ENCODE assay signal across 9 mouse cellular contexts in the genomic region with DNA sequence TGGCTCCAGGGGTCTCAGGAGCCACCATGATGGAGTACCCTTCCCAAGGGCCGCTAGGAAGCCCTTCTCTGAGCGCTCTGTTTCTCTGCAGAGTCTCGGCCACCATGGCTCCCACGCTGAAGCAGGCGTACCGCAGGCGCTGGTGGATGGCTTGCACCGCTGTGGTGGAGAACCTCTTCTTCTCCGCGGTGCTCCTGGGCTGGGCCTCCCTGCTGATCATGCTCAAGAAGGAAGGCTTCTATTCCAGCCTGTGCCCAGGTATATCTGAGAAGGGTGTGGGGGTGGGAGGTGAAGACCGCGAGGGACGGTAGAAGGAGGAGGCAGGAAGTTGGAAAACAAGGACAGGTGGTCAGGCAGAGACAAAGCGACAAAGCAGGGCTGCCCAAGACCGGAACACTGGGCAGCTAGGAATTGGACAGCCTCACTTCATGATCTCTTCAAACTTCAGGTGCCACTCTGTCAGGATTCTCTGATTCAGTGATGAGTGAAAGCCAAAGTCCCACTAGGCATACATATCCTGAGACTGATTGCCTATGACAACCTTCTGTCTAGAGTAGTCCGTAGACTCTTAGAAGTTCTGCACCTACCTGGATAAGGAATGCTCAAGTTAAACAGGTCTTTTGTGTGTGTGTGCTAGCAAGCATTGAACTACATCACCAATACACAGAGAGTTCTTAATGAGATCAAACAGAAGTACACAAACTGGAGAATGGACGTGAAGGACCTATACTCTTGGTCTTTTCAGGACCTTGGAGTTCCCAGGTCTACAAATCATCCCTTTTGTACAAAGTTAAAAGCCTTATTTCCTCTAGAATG. TPM values are rescaled to one million over a fixed set of nuclear protein-coding genes. Genes with fewer than 3 reads are reported as not detected.
DNase-seq lines count a peak whose midpoint lies in the region; ATAC-seq and TF ChIP-seq lines count a peak whose summit lies in the region.
"Had no signal": no experiment of that assay in that cellular context is flagged by ENCODE, and none has a peak within 500 bp of the region (broad histone marks: within the 10 kb centered on the region; RNA-seq: fewer than 3 reads in every experiment).

No protein-coding gene starts in this region.

- TF ChIP-seq CTCF in CH12.LX (conservative IDR thresholded peaks at IDR 0.05 in 1 of 2, IDR thresholded peaks at IDR 0.05 in 1 of 2; ENCODE audit: low read depth in 2 of 2, low read length in 2 of 2): no peak
- TF ChIP-seq CTCF in liver, embryonic 14.5 days (IDR thresholded peaks at IDR 0.05; ENCODE audit: low read depth): no peak

- intact Hi-C loops in left cerebral cortex, postnatal 14 days (cut with DNase I): no loop called here

- in situ Hi-C loops in CH12.LX (cut with MboI; ENCODE audit: low pct_ligation_motif_present, low pct_unique_long_range_greater_than_20kb, low sequenced_read_pairs): no loop called here

- 6% methylated on average over 17 of the region's 17 CpGs for WGBS in forebrain, embryonic 16.5 days
- WGBS in liver, embryonic 14.5 days (ENCODE audit: insufficient replicate concordance): 2% methylated on average over 17 of the region's 17 CpGs

- no peak for TF ChIP-seq RAD21 in CH12.LX (IDR thresholded peaks at IDR 0.05; ENCODE audit: low read depth, low read length)

- peak overlapping the region; percentile 46 for H3K4me2 ChIP-seq in CH12.LX (ENCODE audit: insufficient read depth, low read depth, poor library complexity, severe bottlenecking)
- H3K4me2 ChIP-seq in forebrain, embryonic 16.5 days (ENCODE audit: low read length): peak overlapping the region; percentile 83
- H3K4me2 ChIP-seq in liver, embryonic 14.5 days (ENCODE audit: low read depth): peak overlapping the region; percentile 99

- no peaks in the 10 kb centered on the region for H3K27me3 ChIP-seq in CH12.LX (replicated peaks)
- H3K27me3 ChIP-seq in forebrain, embryonic 16.5 days (replicated peaks; ENCODE audit: control insufficient read depth, insufficient read depth, low read length): peaks cover 24% of the 10 kb centered on the region
- no peaks in the 10 kb centered on the region for H3K27me3 ChIP-seq in liver, embryonic 14.5 days (ENCODE audit: control insufficient read depth, insufficient read depth, low read length)

- no peak for TF ChIP-seq EP300 in CH12.LX (IDR thresholded peaks at IDR 0.05; ENCODE audit: low read length)
- no peak for TF ChIP-seq EP300 in liver, embryonic 14.5 days (IDR thresholded peaks at IDR 0.05; ENCODE audit: low read depth)

- peak; percentile 27 for DNase-seq in embryo, embryonic 11 days
- DNase-seq in embryo, embryonic 9.5 days (ENCODE audit: extremely low spot score): no peak
- no peak for DNase-seq in CH12.LX (ENCODE audit: extremely low read depth)
- DNase-seq in liver, embryonic 14.5 days (ENCODE audit: low read depth in 3 of 3, low spot score in 3 of 3): no peak
- no peak for DNase-seq in left cerebral cortex, postnatal 14 days (ENCODE audit: low spot score in 2 of 2)
- DNase-seq in right cerebral cortex, adult 18-20 months: no peak
- no peak for DNase-seq in layer of hippocampus, adult 8-10 months (ENCODE audit: low spot score in 2 of 2)

- peaks cover 7% of the 10 kb centered on the region for H3K9me3 ChIP-seq in CH12.LX (replicated peaks; ENCODE audit: low read length)
- no peaks in the 10 kb centered on the region for H3K9me3 ChIP-seq in forebrain, embryonic 16.5 days (ENCODE audit: control insufficient read depth, low read length)
- no peaks in the 10 kb centered on the region for H3K9me3 ChIP-seq in liver, embryonic 14.5 days (ENCODE audit: control insufficient read depth, low read length)

- no peaks in the 10 kb centered on the region for H3K79me2 ChIP-seq in CH12.LX (replicated peaks; ENCODE audit: control insufficient read depth, extremely low read depth, insufficient read depth, poor library complexity, severe bottlenecking)

- H3K4me3 ChIP-seq in CH12.LX (replicated peaks in 1 of 3; ENCODE audit: low read depth in 2 of 3, low read length in 2 of 3, poor library complexity in 1 of 3): peak overlapping the region in 1 of 3 experiments; percentile 56
- peak overlapping the region; percentile 49 for H3K4me3 ChIP-seq in forebrain, embryonic 16.5 days (replicated peaks; ENCODE audit: low read length)
- H3K4me3 ChIP-seq in liver, embryonic 14.5 days (ENCODE audit: insufficient read depth in 1 of 2, low read depth in 2 of 2, low read length in 2 of 2): peak overlapping the region; percentile 88 to 97

- H3K36me3 ChIP-seq in CH12.LX (replicated peaks in 1 of 2; ENCODE audit: control insufficient read depth in 1 of 2, insufficient read depth in 1 of 2, low read length in 1 of 2): no peaks in the 10 kb centered on the region
- no peaks in the 10 kb centered on the region for H3K36me3 ChIP-seq in forebrain, embryonic 16.5 days (ENCODE audit: control insufficient read depth, insufficient read depth)
- peaks cover 52% of the 10 kb centered on the region for H3K36me3 ChIP-seq in liver, embryonic 14.5 days (replicated peaks; ENCODE audit: control insufficient read depth, insufficient read depth, low read depth)

- H3K27ac ChIP-seq in CH12.LX (ENCODE audit: insufficient read depth, low read depth): no peak overlapping the region
- H3K27ac ChIP-seq in forebrain, embryonic 16.5 days (ENCODE audit: low read length): no peak overlapping the region
- peak overlapping the region; percentile 98 for H3K27ac ChIP-seq in liver, embryonic 14.5 days
- H3K27ac ChIP-seq: macrophage had no signal

- peaks cover 18 to 30% of the 10 kb centered on the region in 2 experiments for H3K4me1 ChIP-seq in CH12.LX (ENCODE audit: control insufficient read depth in 1 of 2, insufficient read depth in 2 of 2)
- H3K4me1 ChIP-seq in forebrain, embryonic 16.5 days (replicated peaks; ENCODE audit: control insufficient read depth, insufficient read depth, low read length): peaks cover 16% of the 10 kb centered on the region
- H3K4me1 ChIP-seq in liver, embryonic 14.5 days (replicated peaks; ENCODE audit: control insufficient read depth in 2 of 2, insufficient read depth in 2 of 2, low read length in 1 of 2): peaks cover 41 to 46% of the 10 kb centered on the region in 2 experiments

- H3K9ac ChIP-seq in CH12.LX (ENCODE audit: insufficient read depth, low read depth): peak overlapping the region; percentile 18; the same call in 1 of the 2 replicates
- H3K9ac ChIP-seq in forebrain, embryonic 16.5 days (replicated peaks; ENCODE audit: low read depth, low read length): peak overlapping the region; percentile 46
- peak overlapping the region; percentile 86 for H3K9ac ChIP-seq in liver, embryonic 14.5 days (replicated peaks)

- dilution Hi-C loops in CH12.LX (cut with MboI; ENCODE audit: extremely low pct_ligation_motif_present, extremely low pct_unique_long_range_greater_than_20kb, low sequenced_read_pairs): no loop called here

- TF ChIP-seq POLR2A in CH12.LX (IDR thresholded peaks at IDR 0.05; ENCODE audit: low read depth, low read length): no peak

- ATAC-seq in forebrain, embryonic 16.5 days: no peak
- peak; percentile 7; the same call in 1 of the 2 replicates for ATAC-seq in liver, embryonic 14.5 days (ENCODE audit: insufficient read depth)

RNA-seq across cellular contexts. Expression of a gene that starts 2.3 kb away (rescaled TPM):
- total RNA-seq in CH12.LX (2012; rRNA removed) (4.9 and 5.0 TPM in 2 replicates), CH12.LX (2014; rRNA removed) (0.19 TPM in 1 of 2 replicates, not detected in the other)
- 0.30 and 0.71 TPM in 2 replicates for polyA plus RNA-seq in CH12.LX (2012; ENCODE audit: insufficient read length, low read depth)
- polyA plus RNA-seq in forebrain, embryonic 16.5 days (2015; fragmentation: Nextera tagmentation; extraction: Ambion mirVana): 2.6 and 3.1 TPM in 2 replicates
- polyA plus RNA-seq in liver, embryonic 14.5 days (2012; rRNA removed): 144 and 151 TPM in 2 replicates
- 174 and 198 TPM in 2 replicates for polyA plus RNA-seq in liver, embryonic 14.5 days (2014; fragmentation: Nextera tagmentation; extraction: Ambion mirVana)
- under 1 TPM; 0.15 to 0.24 TPM for total RNA-seq in left cerebral cortex, postnatal 14 days (2021)
- total RNA-seq in layer of hippocampus, adult 8-10 months (2022): 1 to 10 TPM in 1 of 4 experiments, under 1 TPM in 2, not detected in 1; 0.34 to 1.3 (median 0.63) TPM

RNA-seq across cellular contexts. Expression of a gene that starts 14.2 kb away (rescaled TPM):
- 81.2 and 99.6 TPM in 2 replicates for total RNA-seq in CH12.LX (2012; rRNA removed)
- 107 and 115 TPM in 2 replicates for total RNA-seq in CH12.LX (2014; rRNA removed)
- 77.7 and 86.0 TPM in 2 replicates for polyA plus RNA-seq in CH12.LX (2012; ENCODE audit: insufficient read length, low read depth)
- 58.0 and 69.5 TPM in 2 replicates for polyA plus RNA-seq in forebrain, embryonic 16.5 days (2015; fragmentation: Nextera tagmentation; extraction: Ambion mirVana)
- polyA plus RNA-seq in liver, embryonic 14.5 days (2012; rRNA removed): 39.8 and 46.6 TPM in 2 replicates
- polyA plus RNA-seq in liver, embryonic 14.5 days (2014; fragmentation: Nextera tagmentation; extraction: Ambion mirVana): 40.6 and 41.5 TPM in 2 replicates
- total RNA-seq in left cerebral cortex, postnatal 14 days (2021): 10 to 100 TPM; 59.7 to 63.5 TPM
- total RNA-seq in layer of hippocampus, adult 8-10 months (2022): 10 to 100 TPM; 44.2 to 55.4 (median 50.7) TPM

RNA-seq across cellular contexts. Expression of a gene that starts 18.5 kb away (rescaled TPM):
- total RNA-seq in CH12.LX (2012; rRNA removed): 0.71 and 1.5 TPM in 2 replicates
- total RNA-seq in CH12.LX (2014; rRNA removed): 0.26 TPM in 1 of 2 replicates, not detected in the other
- 0.13 and 0.14 TPM in 2 replicates for polyA plus RNA-seq in CH12.LX (2012; ENCODE audit: insufficient read length, low read depth)
- polyA plus RNA-seq in forebrain, embryonic 16.5 days (2015; fragmentation: Nextera tagmentation; extraction: Ambion mirVana): not detected in 2 replicates
- 0.09 and 0.38 TPM in 2 replicates for polyA plus RNA-seq in liver, embryonic 14.5 days (2012; rRNA removed)
- 0.23 and 0.25 TPM in 2 replicates for polyA plus RNA-seq in liver, embryonic 14.5 days (2014; fragmentation: Nextera tagmentation; extraction: Ambion mirVana)
- not detected for total RNA-seq in left cerebral cortex, postnatal 14 days (2021)
- total RNA-seq in layer of hippocampus, adult 8-10 months (2022): not detected
- polyA plus RNA-seq: macrophage had no signal

RNA-seq across cellular contexts. Expression of a gene that starts 42.3 kb away (rescaled TPM):
- total RNA-seq in CH12.LX (2012; rRNA removed): 1.7 and 2.0 TPM in 2 replicates
- total RNA-seq in CH12.LX (2014; rRNA removed): 7.3 and 8.5 TPM in 2 replicates
- polyA plus RNA-seq in CH12.LX (2012; ENCODE audit: insufficient read length, low read depth): 4.1 and 5.0 TPM in 2 replicates
- polyA plus RNA-seq in forebrain, embryonic 16.5 days (2015; fragmentation: Nextera tagmentation; extraction: Ambion mirVana): 21.2 and 28.1 TPM in 2 replicates
- polyA plus RNA-seq in liver, embryonic 14.5 days (2012; rRNA removed): 243 and 304 TPM in 2 replicates
- 469 and 479 TPM in 2 replicates for polyA plus RNA-seq in liver, embryonic 14.5 days (2014; fragmentation: Nextera tagmentation; extraction: Ambion mirVana)
- total RNA-seq in left cerebral cortex, postnatal 14 days (2021): 1 to 10 TPM; 5.1 to 6.0 TPM
- 1 to 10 TPM; 5.2 to 9.3 (median 5.6) TPM for total RNA-seq in layer of hippocampus, adult 8-10 months (2022)

RNA-seq across cellular contexts. Expression of a gene that starts 45.6 kb away (rescaled TPM):
- not detected in 2 replicates for total RNA-seq in CH12.LX (2012; rRNA removed)
- total RNA-seq in CH12.LX (2014; rRNA removed): not detected in 2 replicates
- not detected in 2 replicates for polyA plus RNA-seq in CH12.LX (2012; ENCODE audit: insufficient read length, low read depth)
- polyA plus RNA-seq in forebrain, embryonic 16.5 days (2015; fragmentation: Nextera tagmentation; extraction: Ambion mirVana): 9.8 and 11.4 TPM in 2 replicates
- polyA plus RNA-seq in liver, embryonic 14.5 days (2012; rRNA removed): 0.03 and 0.06 TPM in 2 replicates
- polyA plus RNA-seq in liver, embryonic 14.5 days (2014; fragmentation: Nextera tagmentation; extraction: Ambion mirVana): 0.14 TPM in 1 of 2 replicates, not detected in the other
- 10 to 100 TPM; 92.2 to 95.0 TPM for total RNA-seq in left cerebral cortex, postnatal 14 days (2021)
- total RNA-seq in layer of hippocampus, adult 8-10 months (2022): 10 to 100 TPM; 63.8 to 85.9 (median 79.0) TPM
- polyA plus RNA-seq: macrophage had no signal

Comparison
In these comparisons a context has a peak if more than half of its experiments do, and no peak if none do; other contexts are left out.
1. H3K4me2 ChIP-seq: peak in every context shown above with its lines; median percentile 99 in liver, embryonic 14.5 days; 83 in forebrain, embryonic 16.5 days; 46 in CH12.LX.
2. H3K9ac ChIP-seq: peak in every context shown above with its lines; median percentile 86 in liver, embryonic 14.5 days; 46 in forebrain, embryonic 16.5 days; 18 in CH12.LX.